Mouse (Mus musculus): Measurements from ENCODE around the gene Prune1.

Gene Prune1

DNA sequence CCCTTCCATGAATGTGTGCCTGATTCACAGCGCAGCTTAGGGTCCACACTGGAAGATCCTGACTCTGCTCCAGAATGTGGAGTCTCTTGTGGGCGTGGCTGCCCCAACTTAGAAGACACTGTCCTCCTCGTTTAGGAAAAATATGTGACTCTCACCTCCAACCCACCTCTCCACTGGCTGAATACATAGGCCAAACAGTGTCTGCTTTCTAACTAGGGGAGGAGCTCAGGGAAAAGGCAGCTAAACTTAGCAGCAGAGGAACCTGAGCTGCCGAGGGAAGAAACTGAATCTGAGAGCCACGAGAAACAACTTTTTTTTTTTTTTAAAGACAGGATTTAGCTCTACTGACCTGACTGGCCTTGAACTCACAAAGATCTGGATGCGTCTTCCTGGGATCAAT, 6.7 kb downstream of the Prune1 start:
- DNase-seq, result no peak

- DNase-seq, result no peak
Observed at GRCm38 (mm10) chr3:95274453-95274852, 7.4 kb downstream of the Prune1 start.

GRCm38 (mm10) chr3:95273471-95273870, 8.4 kb downstream of the Prune1 start:
- DNase-seq, result peak; percentile 94 to 96

GRCm38 (mm10) chr3:95270766-95271364, 11.0 kb downstream of the Prune1 start:
- peak in 1 of 2 experiments; percentile 17 for DNase-seq

DNA sequence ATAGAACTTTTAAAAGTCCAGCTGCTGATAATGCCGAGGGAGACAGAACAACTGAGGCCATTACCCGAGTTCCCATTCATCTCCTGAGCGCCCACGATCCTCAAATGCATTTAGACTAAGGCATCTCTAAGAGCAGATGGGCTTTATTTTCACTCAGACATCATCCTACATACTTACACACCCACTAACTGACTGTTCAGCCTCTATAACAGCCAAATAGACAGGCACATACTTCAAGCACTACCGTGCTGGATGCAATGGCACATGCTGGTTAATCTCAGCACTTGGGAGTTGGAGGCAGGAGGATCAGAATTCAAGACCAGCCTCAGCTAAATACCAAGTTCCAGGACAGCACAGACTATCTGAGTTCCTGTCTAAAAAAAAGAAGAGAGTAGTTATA, 12.1 kb downstream of the Prune1 start:
- DNase-seq, result no peak

GRCm38 (mm10) chr3:95267855-95268254, 14.0 kb downstream of the Prune1 start:
- no peak for DNase-seq

DNA sequence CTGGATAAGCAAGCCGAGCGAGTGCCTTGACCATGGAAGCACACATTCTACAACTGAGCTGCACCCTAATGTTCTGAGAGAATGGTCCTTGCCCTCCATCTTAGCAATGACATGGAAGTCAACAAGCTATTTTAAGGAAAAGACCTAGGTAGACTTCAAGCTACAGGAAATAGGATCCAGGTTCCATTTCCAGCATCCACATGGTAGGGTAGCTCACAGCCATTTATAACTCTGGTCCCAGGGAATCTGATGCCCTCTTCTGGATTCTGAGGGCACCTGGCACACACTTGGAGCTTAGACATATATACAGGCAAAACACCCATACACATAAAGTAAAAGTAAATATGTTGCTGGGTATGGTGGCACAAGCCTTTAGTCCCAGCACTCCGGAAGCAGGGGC, 15.8 kb downstream of the Prune1 start:
- DNase-seq, result peak in 1 of 2 experiments; percentile 4

DNA sequence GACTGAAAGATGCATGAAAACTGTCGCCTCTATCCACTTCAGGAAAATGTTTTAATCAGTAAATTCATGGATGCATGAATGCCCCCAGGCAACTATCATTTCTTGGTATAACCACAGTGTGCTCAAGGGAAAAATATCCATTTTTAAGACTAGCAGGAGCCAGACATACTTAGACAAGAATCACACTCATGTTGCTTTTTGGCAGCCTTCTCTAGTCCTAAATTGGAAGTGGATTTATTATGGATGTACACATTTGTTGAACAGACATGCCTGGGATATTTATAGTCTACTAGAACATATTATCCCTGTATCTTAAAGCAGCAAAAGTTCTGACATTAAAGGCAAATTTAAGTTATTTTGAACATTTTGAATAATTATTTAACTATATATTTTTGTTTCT, 17.2 kb downstream of the Prune1 start:
- no peak for DNase-seq

DNA sequence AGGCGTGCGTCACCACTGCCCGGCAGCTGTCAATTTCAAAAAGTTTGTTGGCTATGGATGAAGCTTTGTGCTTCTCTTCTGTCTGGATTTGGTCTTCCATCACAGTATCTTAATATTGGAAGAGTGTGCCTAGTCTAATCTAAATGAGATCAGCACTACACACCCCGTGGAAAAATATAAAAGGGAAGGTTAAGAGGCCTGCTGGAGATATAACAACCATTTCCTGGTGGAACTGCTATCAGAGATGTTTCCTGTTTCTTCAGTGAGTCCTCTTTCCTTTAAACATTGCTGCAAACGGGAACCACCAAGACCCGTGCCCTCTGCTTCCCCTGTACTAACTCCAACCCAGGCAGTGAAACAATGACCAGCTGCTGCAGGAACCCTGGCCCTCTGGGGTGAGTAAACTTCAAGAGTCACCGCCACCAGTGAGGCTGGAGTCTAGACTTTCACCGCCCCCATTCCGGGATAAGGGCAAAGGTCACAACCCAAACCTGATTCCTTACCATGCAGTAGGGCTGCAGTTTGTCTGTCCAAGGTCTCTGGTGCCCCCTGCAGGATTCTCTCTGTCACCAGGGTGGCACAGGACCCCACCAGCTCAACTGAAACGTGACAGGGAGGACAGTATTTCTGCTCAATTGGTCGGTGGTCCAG, 18.7 kb downstream of the Prune1 start:
- peak; percentile 67 to 80 for DNase-seq

GRCm38 (mm10) chr3:95261975-95262374, 19.9 kb downstream of the Prune1 start:
- no peak for DNase-seq

DNA sequence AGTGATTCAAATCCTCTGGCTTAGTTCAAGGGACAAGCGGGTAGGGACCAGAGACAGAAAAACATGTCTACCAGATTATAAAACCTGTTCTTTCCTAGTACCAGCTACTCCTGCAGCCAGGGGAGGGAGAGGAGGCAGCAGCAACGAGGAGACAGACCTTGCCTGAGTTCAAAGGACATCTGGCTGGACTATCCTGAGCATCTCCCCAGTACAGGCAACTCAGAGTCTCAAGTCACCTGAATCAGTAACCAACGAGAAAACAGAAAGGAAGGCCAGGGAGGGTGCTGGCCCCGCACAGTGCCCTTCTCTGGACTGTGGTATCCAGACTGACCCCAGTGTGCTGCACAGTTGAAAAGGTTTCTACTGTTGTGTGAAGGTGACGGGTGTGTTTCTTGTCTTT, 24.9 kb downstream of the Prune1 start:
- no peak for DNase-seq

- DNase-seq, result peak in 1 of 2 experiments; percentile 44
Observed at GRCm38 (mm10) chr3:95250783-95251424, 31.0 kb downstream of the Prune1 start, which contains the start of gene Bnipl. Gene Bnipl (minus strand): TSS chr3:95251193.

DNA sequence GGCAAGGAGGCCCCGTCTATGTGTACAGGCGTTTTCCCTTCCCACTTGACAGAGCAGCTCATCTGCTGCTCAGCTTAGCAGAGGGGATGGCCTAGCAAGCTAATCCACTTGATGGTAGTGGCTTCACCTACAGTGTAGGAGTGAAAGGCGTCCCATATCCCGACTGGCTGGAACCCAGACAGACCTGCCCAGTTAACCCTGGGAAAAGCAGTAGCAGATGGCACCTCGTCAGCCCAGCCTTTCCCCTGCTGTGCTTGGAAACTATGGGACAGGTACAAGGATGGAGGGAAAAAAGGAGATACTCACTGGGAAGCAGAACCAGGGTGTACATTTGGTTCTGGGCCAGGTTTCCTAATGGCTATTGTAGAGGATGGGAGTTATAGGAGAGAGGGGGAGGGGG, 31.5 kb downstream of the Prune1 start:
- DNase-seq, result peak; percentile 86 to 89

GRCm38 (mm10) chr3:95247660-95248336, 34.1 kb downstream of the Prune1 start:
- no peak for DNase-seq

DNA sequence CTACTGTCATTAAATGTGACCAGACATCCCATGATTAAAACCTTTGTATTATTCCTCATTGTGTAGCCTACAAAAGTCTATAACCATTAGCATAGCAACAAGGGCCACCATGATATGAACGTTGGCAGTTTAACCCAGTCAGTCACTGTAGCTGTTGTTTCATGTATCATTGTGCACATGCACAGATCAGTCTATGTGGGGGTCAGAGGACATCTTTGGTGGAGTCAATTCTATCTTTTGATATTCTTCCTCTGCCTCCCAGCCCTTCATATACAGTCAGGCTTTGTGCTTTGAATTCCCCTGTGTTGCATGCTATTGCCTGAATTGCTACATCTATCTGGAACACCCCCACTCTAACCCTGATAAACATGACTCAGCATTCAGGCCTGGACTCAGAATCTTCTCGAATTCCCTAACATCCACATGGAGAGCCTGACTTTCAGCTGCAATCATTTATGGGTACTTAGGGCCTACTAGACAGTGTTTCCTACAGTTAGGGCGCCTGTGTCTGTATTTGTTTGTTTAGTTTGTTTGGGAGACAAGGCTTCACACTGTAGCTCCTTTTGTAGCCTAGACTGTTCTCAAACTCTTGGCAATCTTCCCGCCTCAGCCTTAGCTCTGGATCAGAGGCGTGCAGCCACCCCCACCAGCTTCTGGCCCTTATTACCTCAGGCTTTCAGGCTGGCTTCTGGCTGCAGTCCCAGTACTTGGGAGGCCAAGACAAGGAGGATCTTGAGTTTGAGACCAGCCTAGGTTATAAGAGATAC, 35.2 kb downstream of the Prune1 start:
- DNase-seq, result peak; percentile 62 to 69

GRCm38 (mm10) chr3:95243086-95243485, 38.8 kb downstream of the Prune1 start:
- DNase-seq, result no peak

DNA sequence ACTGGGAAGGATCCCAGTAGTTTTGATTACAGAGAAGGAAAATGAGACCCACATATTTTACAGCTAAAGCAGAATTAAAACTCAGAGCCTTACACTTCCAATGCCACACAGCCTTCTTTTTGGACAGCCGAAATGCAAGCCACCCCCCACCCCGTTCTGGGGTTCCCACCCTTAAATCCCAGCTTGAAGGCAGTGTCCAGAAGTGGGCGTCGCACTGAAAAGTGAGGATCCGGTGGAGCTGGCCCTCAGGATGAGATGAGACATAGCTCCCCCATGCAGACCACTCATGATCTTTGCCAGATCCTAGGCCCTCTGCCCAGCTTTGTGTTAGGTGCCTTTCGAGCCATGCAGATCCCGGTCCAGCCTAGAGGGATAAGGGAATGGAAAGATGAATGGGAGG, 40.4 kb downstream of the Prune1 start, which contains the start of gene Gm128:
Gene Gm128 (minus strand): TSS at position 101 of the 400 bp plus-strand sequence.
- DNase-seq, result no peak

DNA sequence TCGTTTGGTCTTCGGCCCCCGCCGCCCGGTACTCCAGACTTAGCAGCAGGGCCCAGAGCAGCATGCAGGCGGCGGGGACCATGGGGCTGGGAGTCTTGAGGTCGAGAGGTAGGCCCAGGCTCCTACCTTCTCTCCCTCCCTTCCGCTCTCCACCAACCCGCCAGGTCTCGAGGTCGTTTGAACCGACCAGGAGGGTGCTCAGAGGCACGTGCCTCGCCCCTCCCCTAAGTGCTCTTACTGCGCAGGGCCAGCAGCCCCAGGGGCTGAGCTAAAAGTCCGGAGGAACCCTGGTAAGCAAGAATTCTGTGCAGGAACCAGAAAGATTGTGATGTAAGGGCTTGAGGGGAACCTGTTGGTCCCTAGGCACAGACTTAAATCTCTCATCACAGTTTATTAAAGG, 41.0 kb downstream of the Prune1 start:
- no peak for DNase-seq

- DNase-seq, result no peak
Observed at GRCm38 (mm10) chr3:95239971-95240370, 41.9 kb downstream of the Prune1 start.

GRCm38 (mm10) chr3:95239022-95239421, 42.9 kb downstream of the Prune1 start:
- DNase-seq, result no peak

DNA sequence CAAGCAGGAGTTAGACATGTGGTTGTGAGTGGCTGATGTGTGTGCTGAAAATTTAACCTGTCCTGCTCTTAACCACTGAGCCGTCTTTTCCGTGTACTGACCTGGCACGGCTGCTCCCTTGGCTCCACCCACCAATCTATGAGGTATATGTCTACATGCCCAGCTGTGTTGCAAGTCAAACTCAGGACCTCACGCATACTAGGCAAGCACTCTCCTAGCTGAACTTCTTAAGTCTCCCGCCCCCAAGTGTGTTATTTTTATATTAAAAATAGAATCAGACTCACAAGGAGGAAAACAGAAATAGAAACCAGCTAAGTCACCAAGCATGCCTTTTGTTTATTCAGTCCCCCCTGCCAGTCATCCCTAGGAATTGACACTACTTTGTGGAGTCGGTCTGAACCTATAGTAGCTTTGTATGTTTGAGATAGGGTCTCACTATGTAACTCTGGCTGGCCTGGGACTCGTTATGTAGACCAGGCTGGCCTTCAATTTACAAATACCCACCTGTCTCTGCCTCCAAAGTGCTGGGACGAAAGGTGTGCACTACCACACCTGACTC, 44.3 kb downstream of the Prune1 start:
- DNase-seq, result no peak

Measured in cerebellum, postnatal 25 days (tissue).